In the genomic region with DNA sequence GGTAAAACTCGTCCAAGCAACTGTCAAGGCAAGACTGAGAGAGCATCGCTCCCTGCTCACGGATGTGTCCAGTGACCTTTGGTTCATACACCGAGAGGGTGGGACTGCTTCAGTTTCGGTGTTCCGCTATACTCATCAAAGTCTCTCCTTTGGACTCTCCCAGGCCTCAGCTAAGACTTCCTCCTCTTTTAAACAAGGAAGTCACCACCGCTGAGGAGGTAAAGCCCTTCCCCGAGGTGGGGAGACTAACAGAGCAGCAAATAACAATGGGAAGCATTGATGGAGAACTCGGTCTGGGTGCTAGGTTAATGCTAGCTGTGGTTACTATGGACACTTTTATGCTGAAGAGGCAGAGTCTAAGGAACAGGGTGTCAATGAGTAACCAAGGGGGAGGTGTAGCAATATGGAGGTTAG, we compare ENCODE assay signal across 16 mouse cellular contexts.
DNase-seq lines count a peak whose midpoint lies in the region; ATAC-seq lines count a peak whose summit lies in the region.
"Had no signal": no experiment of that assay in that cellular context is flagged by ENCODE, and none has a peak within 500 bp of the region (broad histone marks: within the 10 kb centered on the region; RNA-seq: fewer than 3 reads in every experiment).

No protein-coding gene starts in this region.

- no peak overlapping the region for H3K4me2 ChIP-seq in lung, embryonic 15.5 days
- H3K4me2 ChIP-seq in intestine, embryonic 14.5 days (ENCODE audit: low read length) = peak overlapping the region; percentile 39
- H3K4me2 ChIP-seq in stomach, embryonic 16.5 days (ENCODE audit: low read depth, low read length) = no peak overlapping the region
- H3K4me2 ChIP-seq: limb, embryonic 15.5 days; midbrain, embryonic 12.5 days; neural tube, embryonic 13.5 days had no signal

- H3K27me3 ChIP-seq in lung, embryonic 15.5 days = no peaks in the 10 kb centered on the region
- no peaks in the 10 kb centered on the region for H3K27me3 ChIP-seq in intestine, embryonic 14.5 days (replicated peaks; ENCODE audit: control insufficient read depth, insufficient read depth, low read length)
- H3K27me3 ChIP-seq in stomach, embryonic 16.5 days (ENCODE audit: control insufficient read depth, insufficient read depth, low read length) = no peaks in the 10 kb centered on the region
- H3K27me3 ChIP-seq: limb, embryonic 15.5 days; midbrain, embryonic 12.5 days; neural tube, embryonic 13.5 days had no signal

- peaks cover 22% of the 10 kb centered on the region for H3K4me1 ChIP-seq in lung, embryonic 15.5 days
- H3K4me1 ChIP-seq in intestine, embryonic 14.5 days (replicated peaks; ENCODE audit: control insufficient read depth, insufficient read depth, low read length) = peaks cover 14% of the 10 kb centered on the region
- H3K4me1 ChIP-seq in stomach, embryonic 16.5 days (ENCODE audit: control insufficient read depth, insufficient read depth, low read length) = peaks cover 16% of the 10 kb centered on the region; the same call in 1 of the 2 replicates
- H3K4me1 ChIP-seq: neural tube, embryonic 13.5 days had no signal

- no peak overlapping the region for H3K4me3 ChIP-seq in lung, embryonic 15.5 days
- H3K4me3 ChIP-seq in intestine, embryonic 14.5 days (ENCODE audit: low read depth, low read length) = peak overlapping the region; percentile 18; the same call in 1 of the 2 replicates
- no peak overlapping the region for H3K4me3 ChIP-seq in stomach, embryonic 16.5 days (replicated peaks; ENCODE audit: low read length)
- H3K4me3 ChIP-seq: erythroblast, embryonic 14.5 days; heart, embryonic 10.5 days; limb, embryonic 15.5 days; midbrain, embryonic 12.5 days; neural tube, embryonic 13.5 days had no signal

- peak; percentile 50; the same call in 1 of the 2 replicates for ATAC-seq in lung, embryonic 15.5 days (ENCODE audit: borderline replicate concordance, extremely low read depth, low FRiP score, low TSS enrichment)
- ATAC-seq in intestine, embryonic 14.5 days (replicated peaks; ENCODE audit: low FRiP score, low TSS enrichment, low read depth) = peak; percentile 88
- ATAC-seq in stomach, embryonic 16.5 days (ENCODE audit: insufficient read depth, low FRiP score) = peak; percentile 77

- no peak overlapping the region for H3K27ac ChIP-seq in lung, embryonic 15.5 days
- H3K27ac ChIP-seq in intestine, embryonic 14.5 days (ENCODE audit: low read depth) = peak overlapping the region; percentile 77
- peak overlapping the region; percentile 40 for H3K27ac ChIP-seq in stomach, embryonic 16.5 days (ENCODE audit: low read length)
- H3K27ac ChIP-seq: heart, embryonic 10.5 days; limb, embryonic 15.5 days; midbrain, embryonic 12.5 days; neural tube, embryonic 13.5 days had no signal

- no peaks in the 10 kb centered on the region for H3K9me3 ChIP-seq in lung, embryonic 15.5 days
- H3K9me3 ChIP-seq in intestine, embryonic 14.5 days (ENCODE audit: control insufficient read depth, low read length) = peaks cover 3% of the 10 kb centered on the region
- no peaks in the 10 kb centered on the region; the same call in 1 of the 2 replicates for H3K9me3 ChIP-seq in stomach, embryonic 16.5 days (replicated peaks; ENCODE audit: control insufficient read depth, low read length)
- H3K9me3 ChIP-seq: heart, embryonic 10.5 days; limb, embryonic 15.5 days; midbrain, embryonic 12.5 days; neural tube, embryonic 13.5 days had no signal

- DNase-seq in lung, postnatal 25 days (ENCODE audit: low spot score) = no peak
- DNase-seq in intestine, embryonic 14.5 days (ENCODE audit: low spot score) = peak; percentile 64
- DNase-seq in kidney, postnatal 10 days = peak; percentile 50
- DNase-seq in layer of hippocampus, adult 11-12 months (ENCODE audit: low spot score) = no peak
- DNase-seq in left cerebral cortex, adult 18-20 months (ENCODE audit: low spot score in 2 of 2) = no peak
- no peak for DNase-seq in layer of hippocampus, adult 9-10 months (ENCODE audit: low spot score)
- DNase-seq: cerebellum, adult 8-10 months; right cerebral cortex, postnatal 4 days; thymus, adult 18-20 months had no signal

- H3K36me3 ChIP-seq in lung, embryonic 15.5 days = no peaks in the 10 kb centered on the region
- H3K36me3 ChIP-seq in intestine, embryonic 14.5 days (ENCODE audit: control insufficient read depth, insufficient read depth, low read length) = no peaks in the 10 kb centered on the region
- no peaks in the 10 kb centered on the region for H3K36me3 ChIP-seq in stomach, embryonic 16.5 days (ENCODE audit: control insufficient read depth, insufficient read depth, low read length)
- H3K36me3 ChIP-seq: limb, embryonic 15.5 days; midbrain, embryonic 12.5 days; neural tube, embryonic 13.5 days had no signal

- H3K9ac ChIP-seq in lung, embryonic 15.5 days = no peak overlapping the region
- H3K9ac ChIP-seq in intestine, embryonic 14.5 days (ENCODE audit: low read length) = no peak overlapping the region
- no peak overlapping the region for H3K9ac ChIP-seq in stomach, embryonic 16.5 days (ENCODE audit: low read length)
- H3K9ac ChIP-seq: limb, embryonic 15.5 days; midbrain, embryonic 12.5 days; neural tube, embryonic 13.5 days had no signal

- WGBS in lung, embryonic 15.5 days = 40% methylated on average over 9 of the region's 9 CpGs
- WGBS in intestine, embryonic 14.5 days = 49% methylated on average over 9 of the region's 9 CpGs
- WGBS in stomach, embryonic 16.5 days = 62% methylated on average over 9 of the region's 9 CpGs

Comparison
In these comparisons a context has a peak if more than half of its experiments do, and no peak if none do; other contexts are left out.
1. DNase-seq: peak in intestine, embryonic 14.5 days (single experiment) and kidney, postnatal 10 days (single experiment); none in lung, postnatal 25 days (single experiment), layer of hippocampus, adult 11-12 months (single experiment), left cerebral cortex, adult 18-20 months (0 of 2) and layer of hippocampus, adult 9-10 months (single experiment).
2. Peak in every context shown above with its lines, with median percentiles within 50 percentile points of each other: ATAC-seq.